Mouse (Mus musculus): Measurements from ENCODE around the gene Sumo1. TPM values are rescaled to one million over a fixed set of nuclear protein-coding genes. Genes with fewer than 3 reads are reported as not detected.

Gene Sumo1
- polyA plus RNA-seq, 1 experiment: 278 TPM

DNA sequence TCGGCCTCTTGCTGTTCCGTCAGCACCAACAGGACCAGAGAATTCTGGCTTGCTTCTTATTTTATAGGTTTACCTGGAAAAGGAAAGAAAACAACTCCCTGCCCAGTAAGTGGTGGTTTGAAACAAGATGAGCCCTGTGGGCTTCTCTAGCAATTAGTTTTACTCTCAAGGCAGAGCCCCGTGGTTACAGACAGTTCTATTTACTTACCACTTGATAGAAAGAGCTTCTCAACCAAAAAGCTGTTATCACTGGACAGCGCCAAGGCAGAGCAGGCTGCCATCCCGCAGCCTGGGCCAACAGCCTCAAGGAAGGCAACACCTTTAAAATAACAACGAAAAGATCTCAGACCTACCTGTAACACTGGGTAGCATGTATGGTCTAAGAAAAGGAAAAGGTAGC lies 128.4 kb downstream of the Sumo1 start:
- peaks cover 25% of the 10 kb centered on the region for H3K27me3 ChIP-seq (replicated peaks)
- H3K4me1 ChIP-seq: peaks cover 4% of the 10 kb centered on the region; the same call in 1 of the 2 replicates
- H3K9me3 ChIP-seq: no peaks in the 10 kb centered on the region; the same call in 1 of the 2 replicates
- no peak overlapping the region for H3K4me3 ChIP-seq (replicated peaks)
- TF ChIP-seq GATA1 (IDR thresholded peaks at IDR 0.05; ENCODE audit: borderline replicate concordance, low read length) (no peak), FLI1 (IDR thresholded peaks at IDR 0.05; ENCODE audit: low read length) (no peak)
- H3K36me3 ChIP-seq (replicated peaks; ENCODE audit: low read length): no peaks in the 10 kb centered on the region

DNA sequence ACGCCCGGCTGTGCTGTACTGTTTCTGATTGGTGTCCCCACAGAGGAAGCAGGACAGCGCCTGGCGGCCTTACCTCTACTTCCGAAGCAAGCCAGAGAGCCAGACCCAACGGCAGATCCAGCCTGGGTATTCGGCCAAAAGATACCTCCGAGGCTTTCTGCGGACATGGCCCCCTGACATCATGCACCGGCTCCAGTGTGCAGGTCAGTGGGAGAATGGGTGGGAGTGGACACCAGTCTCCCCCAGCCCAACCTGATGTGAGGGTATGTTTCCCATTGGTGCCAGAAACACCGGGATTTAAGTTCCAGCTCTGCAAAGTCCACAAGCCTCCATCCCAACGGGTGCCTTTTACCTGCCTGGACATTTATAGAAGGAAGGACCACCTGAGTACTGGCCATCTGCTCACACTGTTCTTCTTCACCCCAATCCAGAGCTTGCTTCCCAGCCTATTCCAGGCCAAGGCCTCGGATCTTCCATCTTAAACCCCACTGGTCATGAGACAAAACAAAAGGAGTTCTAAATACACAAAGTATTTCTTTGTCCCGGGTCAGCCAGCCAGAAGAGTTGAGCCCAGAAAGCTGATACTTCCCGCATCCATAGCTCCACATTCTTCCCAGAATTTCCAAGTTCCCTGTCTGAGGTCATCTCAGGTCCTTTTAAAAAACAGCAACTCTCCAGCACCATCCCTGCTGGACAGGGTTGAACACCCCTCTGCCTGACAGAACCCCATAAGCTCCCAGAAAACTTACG lies 129.2 kb downstream of the Sumo1 start:
- TF ChIP-seq FLI1 (IDR thresholded peaks at IDR 0.05; ENCODE audit: low read length) (no peak), GATA1 (IDR thresholded peaks at IDR 0.05; ENCODE audit: borderline replicate concordance, low read length) (no peak)
- Histone ChIP-seq H3K9me3 (no peaks in the 10 kb centered on the region), H3K27me3 (replicated peaks) (peaks cover 24% of the 10 kb centered on the region), H3K4me3 (replicated peaks) (no peak overlapping the region), H3K36me3 (replicated peaks; ENCODE audit: low read length) (no peaks in the 10 kb centered on the region), H3K4me1 (peaks cover 4% of the 10 kb centered on the region; the same call in 1 of the 2 replicates)

DNA sequence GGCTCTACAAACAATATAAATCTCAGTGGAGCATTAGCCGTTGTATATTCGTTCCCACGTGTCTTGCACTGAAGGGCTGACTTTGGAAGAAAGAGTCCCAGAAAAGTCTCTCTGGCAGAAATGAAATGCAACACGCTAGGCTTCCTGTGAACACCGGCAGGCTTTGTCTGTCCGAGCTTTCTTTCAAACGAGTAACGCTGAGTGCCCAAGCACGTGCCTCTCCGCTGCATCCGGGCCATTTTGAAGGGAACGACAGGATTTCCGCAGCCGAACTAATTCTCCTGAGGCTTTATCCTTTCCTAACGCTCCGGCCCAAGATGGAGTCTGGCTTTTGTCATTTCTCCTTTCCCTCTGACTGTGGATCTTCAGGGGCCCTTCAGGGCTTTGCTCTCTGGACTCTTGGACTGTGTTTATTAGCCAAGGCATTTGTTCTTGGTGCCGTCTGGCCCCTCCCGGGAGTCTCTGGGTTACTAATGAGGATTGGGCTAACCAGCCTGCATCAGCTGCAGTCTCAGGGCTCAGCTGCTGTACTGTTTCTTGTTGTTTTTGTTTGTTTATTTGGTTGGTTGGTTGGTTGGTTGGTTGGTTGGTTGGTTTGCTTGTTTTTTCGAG lies 130.0 kb downstream of the Sumo1 start:
- Histone ChIP-seq H3K9me3 (no peaks in the 10 kb centered on the region), H3K27me3 (replicated peaks) (peaks cover 21% of the 10 kb centered on the region), H3K4me1 (peaks cover 4% of the 10 kb centered on the region; the same call in 1 of the 2 replicates), H3K4me3 (replicated peaks) (no peak overlapping the region), H3K36me3 (replicated peaks; ENCODE audit: low read length) (no peaks in the 10 kb centered on the region)
- TF ChIP-seq GATA1 (IDR thresholded peaks at IDR 0.05; ENCODE audit: borderline replicate concordance, low read length): no peak
- TF ChIP-seq FLI1 (IDR thresholded peaks at IDR 0.05; ENCODE audit: low read length): no peak

DNA sequence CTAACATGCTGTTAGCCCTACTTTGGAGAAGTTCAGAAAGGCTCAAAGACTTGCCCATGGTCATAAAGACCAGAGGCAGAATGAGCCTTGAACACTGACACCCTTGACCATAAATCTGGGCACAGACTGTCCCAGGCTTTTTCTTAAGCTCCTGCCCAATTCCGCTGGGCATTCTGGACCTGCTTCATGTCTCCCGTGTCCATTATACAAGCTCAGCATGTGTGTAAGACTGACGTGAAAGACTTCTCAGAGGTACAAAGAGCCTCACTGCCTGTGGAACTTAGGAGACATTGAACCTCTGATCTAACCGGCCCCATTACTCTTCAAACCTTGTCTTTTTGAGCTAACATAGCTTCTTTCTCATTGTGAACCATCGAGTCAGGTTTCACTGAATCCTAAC lies 132.3 kb downstream of the Sumo1 start:
- Histone ChIP-seq H3K4me3 (replicated peaks) (no peak overlapping the region), H3K4me1 (no peaks in the 10 kb centered on the region), H3K27me3 (replicated peaks) (peaks cover 18% of the 10 kb centered on the region), H3K36me3 (replicated peaks; ENCODE audit: low read length) (no peaks in the 10 kb centered on the region), H3K9me3 (no peaks in the 10 kb centered on the region)
- no peak for TF ChIP-seq GATA1 (IDR thresholded peaks at IDR 0.05; ENCODE audit: borderline replicate concordance, low read length)

Other genes starting within 250 kb of the Sumo1 start
- 0.31 and 0.60 TPM in 2 replicates for gene Fzd7, start 188.4 kb downstream of the Sumo1 start, polyA plus RNA-seq (2012; ENCODE audit: insufficient read depth, low replicate concordance)
- not detected in 2 replicates for gene Gm973, start 154.6 kb downstream of the Sumo1 start, polyA plus RNA-seq (2012; ENCODE audit: insufficient read depth, low replicate concordance)
- gene Nop58, start 14.1 kb upstream of the Sumo1 start, polyA plus RNA-seq (2012; ENCODE audit: insufficient read depth, low replicate concordance): 30.2 and 51.7 TPM in 2 replicates
- gene Bmpr2, start 92.6 kb upstream of the Sumo1 start, polyA plus RNA-seq (2012; ENCODE audit: insufficient read depth, low replicate concordance): 0.28 TPM in 1 of 2 replicates, not detected in the other
- 4.0 and 4.5 TPM in 2 replicates for gene Fam117b, start 242.2 kb upstream of the Sumo1 start, polyA plus RNA-seq (2012; ENCODE audit: insufficient read depth, low replicate concordance)

All from megakaryocyte, embryonic 14.5 days (primary cell).